Mouse (Mus musculus): Measurements from ENCODE around the gene Tenm2.

The Tenm2 gene

GRCm38 (mm10) chr11:35995310-35995709, 1240.5 kb downstream of the Tenm2 start:
- no peak for DNase-seq (ENCODE audit: low spot score in 2 of 2)

DNA sequence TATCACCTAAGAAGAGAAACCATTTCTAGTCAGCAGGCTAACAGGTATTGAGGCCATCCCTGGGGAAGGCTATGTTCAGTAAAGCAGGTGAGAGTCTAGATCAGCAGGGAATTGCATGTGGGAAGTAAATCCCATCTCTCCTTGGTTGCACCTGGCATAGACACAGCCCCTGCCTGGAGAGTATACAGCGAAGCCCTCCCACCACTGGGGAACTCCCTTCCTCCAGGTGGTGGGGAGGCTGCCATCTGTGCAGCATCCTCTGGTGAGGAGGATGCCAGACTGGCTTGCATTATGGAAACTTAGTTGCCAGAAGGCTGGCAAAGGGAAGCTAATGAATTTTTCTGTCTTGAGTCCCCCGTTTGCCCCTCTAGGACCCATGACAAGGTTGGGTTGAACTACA, 1243.9 kb downstream of the Tenm2 start:
- DNase-seq (ENCODE audit: low spot score in 2 of 2), result peak; percentile 60 to 76

GRCm38 (mm10) chr11:35989967-35990366, 1245.8 kb downstream of the Tenm2 start:
- no peak for DNase-seq (ENCODE audit: low spot score in 2 of 2)

DNA sequence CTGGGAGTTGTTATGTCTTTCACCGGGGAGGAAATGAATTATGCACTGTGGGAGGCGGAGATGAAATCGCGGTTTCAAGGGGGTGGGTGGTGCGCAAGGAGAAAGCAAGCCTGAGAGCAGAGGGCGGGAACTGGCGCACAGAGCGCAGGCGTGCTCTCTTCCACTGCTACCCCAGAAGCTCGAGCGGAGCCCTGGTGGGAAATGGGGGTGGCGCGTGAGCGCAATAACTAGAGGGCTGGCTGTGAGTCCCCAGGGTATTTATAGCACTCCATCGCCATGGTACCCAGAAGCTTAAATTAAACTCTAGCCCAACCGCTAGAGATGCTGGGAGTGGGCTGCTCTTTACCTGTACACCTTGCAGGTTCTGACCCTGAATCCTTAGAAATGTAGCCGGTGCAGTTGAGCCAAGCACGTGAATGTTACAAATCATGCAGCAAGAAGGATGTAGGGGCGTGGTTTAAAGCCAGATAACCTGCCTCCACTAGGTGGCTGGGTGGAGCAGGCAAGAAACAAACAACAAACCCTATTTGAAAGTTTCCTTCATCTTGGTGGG, 1249.8 kb downstream of the Tenm2 start:
- DNase-seq (ENCODE audit: low spot score in 2 of 2), result peak; percentile 89 to 91

- DNase-seq (ENCODE audit: low spot score in 2 of 2), result no peak
Measured at GRCm38 (mm10) chr11:35982734-35983133, 1253.0 kb downstream of the Tenm2 start.

- peak; percentile 71 to 73 for DNase-seq (ENCODE audit: low spot score in 2 of 2)
Measured at GRCm38 (mm10) chr11:35980411-35980917, 1255.3 kb downstream of the Tenm2 start, which contains the start of gene Wwc1. Wwc1 (minus strand) TSS chr11:35980527.

DNA sequence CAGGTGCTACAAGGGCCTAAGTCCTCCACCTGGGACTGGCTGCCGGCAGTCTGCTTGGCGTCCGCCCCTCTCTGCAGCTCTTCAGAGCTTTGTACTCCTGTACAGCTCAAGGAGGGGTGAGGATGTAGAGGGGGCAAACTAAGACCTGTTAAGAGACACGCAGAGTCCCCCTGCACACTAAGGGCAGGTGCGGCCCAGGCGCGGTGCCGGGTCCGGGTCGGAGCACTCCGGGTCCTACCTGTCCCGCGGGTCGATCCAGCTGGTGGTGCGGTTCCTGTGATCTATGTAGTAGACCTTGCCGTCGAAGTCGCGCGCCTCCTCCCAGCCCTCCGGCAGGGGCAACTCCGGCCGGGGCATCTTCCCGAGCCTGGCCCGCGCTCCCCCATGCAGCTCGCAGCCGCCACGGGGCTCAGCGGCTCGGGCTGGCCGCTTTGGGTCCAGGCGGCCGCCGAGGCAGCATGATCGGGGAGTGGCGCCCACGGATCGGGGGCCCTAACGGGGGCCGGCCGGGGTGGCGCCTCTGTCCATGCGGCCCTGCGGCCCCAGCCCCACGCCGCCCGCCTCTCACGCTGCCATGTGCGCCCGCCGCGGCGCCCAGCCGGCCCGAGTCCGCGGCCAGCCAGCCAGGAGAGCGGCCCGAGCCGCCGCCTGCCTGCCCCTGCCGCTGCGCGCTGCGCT, 1255.9 kb downstream of the Tenm2 start:
- DNase-seq (ENCODE audit: low spot score in 2 of 2), result no peak

- DNase-seq (ENCODE audit: low spot score in 2 of 2), result peak in 1 of 2 experiments; percentile 50
Measured at GRCm38 (mm10) chr11:35979266-35979732, 1256.5 kb downstream of the Tenm2 start.

DNA sequence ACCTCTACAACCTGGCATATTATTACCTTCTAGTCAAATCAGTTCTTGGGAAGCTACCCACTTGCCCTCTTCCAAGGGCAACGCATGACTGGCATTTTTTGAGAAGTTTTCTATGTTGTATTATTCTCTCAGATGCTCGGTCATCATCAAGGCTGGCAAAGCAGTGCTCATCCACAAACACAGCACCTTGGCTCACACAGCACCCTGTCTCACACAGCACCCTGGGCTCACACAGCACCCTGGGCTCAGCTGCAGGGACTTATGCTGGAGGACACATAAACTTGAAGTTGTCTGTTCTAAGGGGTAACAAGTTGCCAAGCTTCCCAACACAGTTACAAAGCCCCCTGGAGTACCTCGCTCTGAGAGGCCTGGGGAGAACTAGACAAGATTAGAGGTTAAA, 1258.0 kb downstream of the Tenm2 start:
- DNase-seq (ENCODE audit: low spot score in 2 of 2), result no peak

DNA sequence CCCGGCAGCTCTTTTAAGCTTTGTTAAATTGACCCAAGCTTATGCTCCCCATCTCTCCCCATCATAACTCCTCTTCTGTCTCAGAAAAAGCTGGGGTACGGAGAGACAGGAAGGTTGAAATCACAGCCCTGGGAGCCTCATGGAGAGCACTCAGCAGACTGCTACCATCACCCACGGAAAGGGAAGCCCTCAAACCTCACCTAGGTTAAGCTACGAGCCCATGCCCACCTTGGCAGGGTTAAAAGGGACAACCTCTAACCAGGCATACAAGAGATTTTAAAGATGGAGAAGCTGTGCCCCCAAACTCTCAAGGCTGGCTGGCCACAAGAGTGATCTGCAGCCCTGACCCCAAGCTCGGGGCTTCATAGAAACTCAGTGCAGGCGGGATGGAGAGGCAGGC, 1258.7 kb downstream of the Tenm2 start:
- DNase-seq (ENCODE audit: low spot score in 2 of 2), result no peak

DNA sequence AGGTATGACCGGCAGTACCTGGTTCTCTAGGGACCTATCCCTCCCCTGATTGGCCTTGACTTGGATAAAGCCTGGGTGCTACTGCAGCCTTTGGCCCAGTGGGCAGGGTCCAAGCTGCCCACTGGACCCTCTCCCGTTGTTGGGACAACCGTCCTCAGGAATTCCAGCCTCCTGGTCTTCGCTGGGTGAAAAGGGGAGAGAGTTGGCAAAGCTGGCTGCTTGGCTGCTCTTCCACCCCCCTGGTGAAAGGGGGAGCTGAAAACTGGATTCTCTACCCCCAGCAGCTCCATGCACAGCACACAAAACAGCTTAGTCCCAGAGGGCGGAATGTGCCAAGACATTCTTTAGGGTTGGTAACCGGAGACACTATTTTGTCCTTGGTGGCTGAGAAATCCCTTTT, 1259.3 kb downstream of the Tenm2 start:
- no peak for DNase-seq (ENCODE audit: low spot score in 2 of 2)

GRCm38 (mm10) chr11:35974632-35975450, 1260.9 kb downstream of the Tenm2 start:
- no peak for DNase-seq (ENCODE audit: low spot score in 2 of 2)

- DNase-seq (ENCODE audit: low spot score in 2 of 2), result no peak
Measured at GRCm38 (mm10) chr11:35973135-35973534, 1262.6 kb downstream of the Tenm2 start.

GRCm38 (mm10) chr11:35972270-35972931, 1263.4 kb downstream of the Tenm2 start:
- no peak for DNase-seq (ENCODE audit: low spot score in 2 of 2)

DNA sequence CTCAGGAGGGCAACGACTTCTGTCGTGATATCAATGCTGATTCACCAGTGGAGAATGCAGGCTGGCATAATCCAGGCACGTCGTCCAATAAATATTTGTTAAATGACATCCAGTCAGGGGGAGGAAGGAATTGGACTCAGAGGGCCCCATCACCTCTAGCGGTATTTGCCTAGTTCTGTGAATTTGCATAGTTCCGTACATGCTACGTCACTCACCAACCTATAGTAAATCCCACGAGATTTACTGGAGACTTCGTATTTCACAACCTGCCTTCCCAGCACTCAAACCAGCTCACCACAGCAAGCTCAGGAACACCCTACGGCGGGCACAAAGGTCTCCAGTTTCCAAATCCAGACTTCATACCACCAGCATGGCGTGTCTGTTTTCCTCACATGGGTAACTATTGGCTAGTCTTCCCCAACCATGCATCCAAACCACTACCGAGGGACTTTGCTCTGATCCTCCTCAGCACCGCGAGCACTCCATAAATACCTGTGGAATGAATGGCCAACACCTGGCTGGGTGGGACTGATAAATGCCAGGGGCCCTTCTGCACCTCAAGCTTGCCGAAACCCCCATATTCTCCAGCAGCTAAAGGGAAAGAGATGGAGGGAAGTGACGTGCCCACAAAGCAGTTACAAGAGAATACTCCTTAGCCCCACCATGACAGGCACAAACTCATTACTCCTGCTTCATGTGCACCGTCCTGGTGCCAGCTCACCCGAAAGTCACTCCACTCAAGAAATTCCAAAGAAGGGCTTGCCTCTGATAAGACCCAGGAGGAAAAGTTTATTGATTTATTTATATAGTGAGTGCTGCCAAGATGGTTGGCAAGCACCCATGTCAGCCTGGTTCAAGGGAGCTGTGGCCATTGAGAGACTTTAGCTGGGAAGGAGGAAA, 1264.7 kb downstream of the Tenm2 start:
- no peak for DNase-seq (ENCODE audit: low spot score in 2 of 2)

DNA sequence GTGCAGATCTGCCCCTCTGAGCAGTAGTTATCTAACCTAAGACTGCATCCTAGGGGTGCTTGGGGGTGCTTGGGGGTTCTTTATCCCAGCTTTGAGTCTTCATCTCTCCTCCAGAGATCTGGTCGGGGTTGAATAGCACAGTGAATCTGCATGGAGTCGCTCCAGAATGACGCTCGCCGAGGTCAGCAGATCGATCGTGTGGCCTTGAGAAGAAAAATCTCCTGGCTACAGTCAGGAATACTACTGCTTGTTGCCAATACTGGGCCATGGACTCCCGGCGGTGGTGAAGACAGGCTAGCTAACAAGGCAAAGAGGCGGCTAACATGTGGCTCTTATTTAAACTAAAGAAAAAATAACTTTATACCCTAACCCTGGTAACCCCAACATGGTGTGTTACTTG, 1267.5 kb downstream of the Tenm2 start:
- DNase-seq (ENCODE audit: low spot score in 2 of 2), result no peak

GRCm38 (mm10) chr11:35963981-35964549, 1271.7 kb downstream of the Tenm2 start:
- DNase-seq (ENCODE audit: low spot score in 2 of 2), result no peak

DNA sequence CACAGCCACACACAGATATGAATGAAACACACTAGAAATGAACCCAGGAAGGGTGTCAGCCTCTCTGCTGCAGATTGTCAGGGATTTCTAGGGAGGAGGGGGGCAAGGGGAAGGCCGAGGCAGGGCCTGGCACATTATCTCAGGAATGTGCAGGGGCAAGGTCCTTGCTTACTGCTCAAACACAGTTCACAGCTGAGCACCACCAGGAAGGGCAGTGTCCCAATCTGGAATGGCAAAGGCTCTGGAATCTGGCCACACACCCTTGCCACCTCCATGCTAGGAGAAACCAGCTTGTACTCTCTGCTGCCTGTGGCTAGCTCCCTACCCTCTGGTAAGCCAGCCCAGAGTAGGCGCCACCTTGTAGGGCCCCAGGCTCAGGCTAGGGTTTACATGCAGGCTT, 1272.2 kb downstream of the Tenm2 start:
- DNase-seq (ENCODE audit: low spot score in 2 of 2), result no peak

GRCm38 (mm10) chr11:35962431-35962830, 1273.3 kb downstream of the Tenm2 start:
- DNase-seq (ENCODE audit: low spot score in 2 of 2), result no peak

GRCm38 (mm10) chr11:35959270-35959669, 1276.5 kb downstream of the Tenm2 start:
- DNase-seq (ENCODE audit: low spot score in 2 of 2), result no peak

Measured in frontal cortex, postnatal 36 days (tissue).